Mouse (Mus musculus) ovary, postnatal 10 days (tissue): Measurements from ENCODE around the gene Rab20.
"Not testable (repeated sequence)": the region's sequence is repeated elsewhere in the genome, so short reads cannot be mapped to it uniquely, and the experiment has no call there.

ENCODE experiments used
- DNase-seq: peaks from one replicate; pipeline ENCODE4 v3.0.0; 2022; ENCODE audit warnings: low spot score

The Rab20 gene

GRCm38 (mm10) chr8:11479591-11479990 lies 1.1 kb upstream of the Rab20 start:
- no peak for DNase-seq

GRCm38 (mm10) chr8:11478807-11479527 lies 457 bp upstream of the Rab20 start:
- no peak for DNase-seq

GRCm38 (mm10) chr8:11477178-11477553 lies 1.3 kb downstream of the Rab20 start:
- no peak for DNase-seq

GRCm38 (mm10) chr8:11476338-11477177 lies 2.0 kb downstream of the Rab20 start:
- no peak for DNase-seq

- DNase-seq: no peak
These were observed 2.6 kb downstream of the Rab20 start for GRCm38 (mm10) chr8:11475876-11476275.

- DNase-seq: no peak
These were observed 3.1 kb downstream of the Rab20 start for GRCm38 (mm10) chr8:11475397-11475796.

- DNase-seq: no peak
These were observed 5.4 kb downstream of the Rab20 start for GRCm38 (mm10) chr8:11473072-11473471.

GRCm38 (mm10) chr8:11471309-11471708 lies 7.2 kb downstream of the Rab20 start:
- no peak for DNase-seq

- DNase-seq: no peak
These were observed 7.8 kb downstream of the Rab20 start for GRCm38 (mm10) chr8:11470694-11471093.

GRCm38 (mm10) chr8:11469095-11469494 lies 9.4 kb downstream of the Rab20 start:
- DNase-seq: no peak

GRCm38 (mm10) chr8:11466528-11466927 lies 12.0 kb downstream of the Rab20 start:
- DNase-seq: not testable (repeated sequence)

- no peak for DNase-seq
These were observed 12.9 kb downstream of the Rab20 start for GRCm38 (mm10) chr8:11465619-11466018.

- DNase-seq: no peak
These were observed 13.9 kb downstream of the Rab20 start for GRCm38 (mm10) chr8:11464707-11464964.

GRCm38 (mm10) chr8:11463889-11464706 lies 14.4 kb downstream of the Rab20 start:
- DNase-seq: no peak

GRCm38 (mm10) chr8:11463541-11463888 lies 15.0 kb downstream of the Rab20 start:
- DNase-seq: no peak

- DNase-seq: no peak
These were observed 15.9 kb downstream of the Rab20 start for GRCm38 (mm10) chr8:11462641-11463040.

- DNase-seq: no peak
These were observed 16.7 kb downstream of the Rab20 start for GRCm38 (mm10) chr8:11461847-11462246.

- DNase-seq: no peak
These were observed 17.6 kb downstream of the Rab20 start for GRCm38 (mm10) chr8:11460934-11461333.

GRCm38 (mm10) chr8:11459016-11459415 lies 19.5 kb downstream of the Rab20 start:
- DNase-seq: no peak

- no peak for DNase-seq
These were observed 20.3 kb downstream of the Rab20 start for GRCm38 (mm10) chr8:11457981-11458836.

- no peak for DNase-seq
These were observed 21.2 kb downstream of the Rab20 start for GRCm38 (mm10) chr8:11457278-11457677.

- no peak for DNase-seq
These were observed 24.3 kb downstream of the Rab20 start for GRCm38 (mm10) chr8:11454228-11454627.
